Mouse (Mus musculus) erythroid progenitor cell, adult 5-6 weeks (primary cell): ENCODE results near the gene En1. TPM values are rescaled to one million over a fixed set of nuclear protein-coding genes. Genes with fewer than 3 reads are reported as not detected.

Experiments used
- ATAC-seq: replicated peaks from 2 replicates; pipeline ENCODE4 v1.8.0; 2016; ENCODE audit warnings: moderate number of reproducible peaks, mild to moderate bottlenecking, moderate TSS enrichment, inconsistent platforms; ENCODE audit not compliant: poor library complexity, low FRiP score, severe bottlenecking
- total RNA-seq, 2 experiments: library from RNA; stranded (forward) in 1 of 2; stranded (reverse) in 1 of 2; fragments of 150-400 nt in 1 of 2; fragments of 186-747, 209-891 nt in 1 of 2; gene quantifications; 2 replicates each; pipeline versions ENCODE4 v1.2.3 to v1.2.4; 2015 to 2017; ENCODE audit warnings: low replicate concordance in 2 of 2

Gene En1
- total RNA-seq, 2 experiments from 2014 or later: not detected

DNA sequence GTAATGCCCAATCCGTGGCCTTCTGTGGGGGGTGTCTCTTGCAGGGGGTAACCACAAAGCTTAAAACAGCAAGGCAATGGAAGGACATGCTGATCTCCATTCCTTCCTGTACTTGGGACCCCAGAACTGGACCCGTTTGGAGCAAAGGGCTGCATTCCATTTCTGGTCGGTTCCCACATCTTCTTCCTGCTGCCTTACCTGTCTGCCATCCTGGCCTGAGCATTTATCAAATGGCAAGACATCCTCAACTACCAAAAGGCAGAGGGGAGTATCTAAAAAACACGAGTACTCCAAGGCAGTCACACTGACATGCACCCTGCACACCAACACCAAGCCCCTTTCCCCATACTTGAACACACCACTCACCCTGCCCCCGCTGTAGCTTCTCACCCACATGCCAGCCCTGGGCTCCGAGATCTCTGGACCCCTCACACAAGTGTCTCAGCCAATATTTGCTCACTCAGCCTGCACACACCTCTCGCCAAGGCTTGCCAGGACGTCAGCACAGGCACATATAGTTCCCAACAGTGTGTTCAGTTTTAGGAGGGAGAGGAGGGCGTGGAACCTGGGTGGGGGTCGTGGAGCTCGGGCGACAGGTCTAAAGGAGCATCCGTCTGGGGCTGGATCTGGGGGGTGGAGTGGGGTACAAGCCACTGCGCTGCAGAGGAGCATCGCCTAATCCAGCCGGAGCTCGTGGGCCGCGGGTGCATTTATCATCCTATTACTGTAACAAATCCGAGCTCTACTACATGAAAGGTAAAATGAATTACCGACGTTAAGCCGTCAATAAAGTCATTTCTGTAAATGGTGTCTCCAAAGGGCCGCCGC, 2.7 kb upstream of the En1 start:
- ATAC-seq: no peak

- ATAC-seq: no peak
These were observed 2.1 kb upstream of the En1 start for GRCm38 (mm10) chr1:120600149-120600445.

DNA sequence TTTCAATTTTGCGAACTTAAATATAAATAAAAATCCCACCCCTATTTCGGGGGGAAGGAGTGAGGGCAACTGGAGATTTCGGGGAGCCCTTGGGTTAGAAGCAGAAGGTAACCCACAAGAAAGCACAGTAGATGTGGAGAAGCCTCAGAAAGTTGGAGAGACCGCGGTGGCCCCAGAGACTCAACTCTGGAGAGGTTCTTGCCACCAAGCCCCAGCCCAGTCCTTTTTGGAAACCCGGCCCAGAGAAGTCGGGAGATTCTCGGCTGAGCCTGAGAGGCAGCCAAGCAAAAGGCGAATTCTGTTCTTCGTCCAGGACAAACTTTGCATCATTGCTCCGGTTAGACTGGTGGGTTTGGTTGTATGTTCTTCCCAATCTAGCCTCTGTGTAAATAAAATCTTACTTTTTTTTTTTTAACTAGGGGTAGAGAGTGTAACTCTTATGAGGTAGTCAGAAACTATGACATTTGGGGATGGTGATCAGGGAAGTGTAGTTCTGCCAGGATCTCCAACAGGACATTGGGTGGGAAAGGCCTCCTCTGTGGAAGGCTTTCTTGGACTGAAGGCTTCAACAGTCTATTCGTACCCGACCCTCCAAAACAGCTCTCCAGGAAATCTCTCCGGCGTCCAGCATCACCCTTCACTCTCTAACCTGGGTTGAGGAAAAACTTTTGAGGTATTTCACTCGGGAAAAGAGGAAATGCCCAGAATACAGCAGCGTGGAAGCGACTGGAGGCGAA, 1.5 kb upstream of the En1 start:
- ATAC-seq: no peak

GRCm38 (mm10) chr1:120601253-120601836, 873 bp upstream of the En1 start:
- ATAC-seq: no peak

DNA sequence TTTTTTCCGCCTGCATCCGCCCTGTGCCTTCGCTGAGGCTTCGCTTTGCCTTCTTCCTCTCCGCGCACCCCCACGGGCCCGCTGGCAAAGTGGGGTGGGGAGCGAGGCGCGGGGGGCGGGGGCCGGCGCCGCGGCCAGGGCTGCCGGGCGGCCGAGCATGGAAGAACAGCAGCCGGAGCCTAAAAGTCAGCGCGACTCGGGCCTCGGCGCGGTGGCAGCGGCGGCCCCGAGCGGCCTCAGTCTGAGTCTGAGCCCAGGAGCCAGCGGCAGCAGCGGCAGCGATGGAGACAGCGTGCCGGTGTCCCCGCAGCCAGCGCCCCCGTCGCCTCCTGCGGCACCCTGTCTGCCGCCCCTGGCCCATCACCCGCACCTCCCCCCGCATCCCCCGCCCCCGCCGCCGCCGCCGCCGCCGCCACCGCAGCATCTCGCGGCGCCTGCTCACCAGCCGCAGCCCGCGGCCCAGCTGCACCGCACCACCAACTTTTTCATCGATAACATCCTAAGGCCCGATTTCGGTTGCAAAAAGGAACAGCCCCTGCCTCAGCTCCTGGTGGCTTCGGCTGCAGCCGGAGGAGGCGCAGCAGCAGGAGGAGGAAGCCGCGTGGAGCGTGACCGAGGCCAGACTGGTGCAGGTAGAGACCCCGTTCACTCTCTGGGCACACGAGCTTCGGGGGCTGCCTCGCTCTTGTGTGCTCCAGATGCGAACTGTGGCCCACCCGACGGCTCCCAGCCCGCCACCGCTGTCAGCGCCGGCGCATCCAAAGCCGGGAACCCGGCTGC, 848 bp downstream of the En1 start:
- ATAC-seq: no peak

- ATAC-seq: no peak
These were observed 1.4 kb downstream of the En1 start for GRCm38 (mm10) chr1:120603656-120604051.

- no peak for ATAC-seq
These were observed 2.4 kb downstream of the En1 start for GRCm38 (mm10) chr1:120604431-120605142.

DNA sequence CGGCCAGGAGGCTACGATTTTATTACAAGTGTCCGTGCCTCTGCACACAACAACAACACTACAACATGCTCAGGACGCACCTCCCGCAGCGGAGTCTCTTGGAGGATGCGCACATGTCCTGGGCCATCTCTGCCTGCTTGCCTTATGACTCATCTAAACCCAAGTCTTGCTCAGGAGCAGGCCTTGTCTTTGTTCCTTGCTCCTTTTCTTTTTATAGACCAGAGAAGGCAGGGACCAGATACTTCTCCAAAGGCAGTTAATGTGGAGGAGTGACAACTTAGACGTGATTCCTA, 2.9 kb downstream of the En1 start:
- no peak for ATAC-seq

- no peak for ATAC-seq
These were observed 3.5 kb downstream of the En1 start for GRCm38 (mm10) chr1:120605521-120606310.

DNA sequence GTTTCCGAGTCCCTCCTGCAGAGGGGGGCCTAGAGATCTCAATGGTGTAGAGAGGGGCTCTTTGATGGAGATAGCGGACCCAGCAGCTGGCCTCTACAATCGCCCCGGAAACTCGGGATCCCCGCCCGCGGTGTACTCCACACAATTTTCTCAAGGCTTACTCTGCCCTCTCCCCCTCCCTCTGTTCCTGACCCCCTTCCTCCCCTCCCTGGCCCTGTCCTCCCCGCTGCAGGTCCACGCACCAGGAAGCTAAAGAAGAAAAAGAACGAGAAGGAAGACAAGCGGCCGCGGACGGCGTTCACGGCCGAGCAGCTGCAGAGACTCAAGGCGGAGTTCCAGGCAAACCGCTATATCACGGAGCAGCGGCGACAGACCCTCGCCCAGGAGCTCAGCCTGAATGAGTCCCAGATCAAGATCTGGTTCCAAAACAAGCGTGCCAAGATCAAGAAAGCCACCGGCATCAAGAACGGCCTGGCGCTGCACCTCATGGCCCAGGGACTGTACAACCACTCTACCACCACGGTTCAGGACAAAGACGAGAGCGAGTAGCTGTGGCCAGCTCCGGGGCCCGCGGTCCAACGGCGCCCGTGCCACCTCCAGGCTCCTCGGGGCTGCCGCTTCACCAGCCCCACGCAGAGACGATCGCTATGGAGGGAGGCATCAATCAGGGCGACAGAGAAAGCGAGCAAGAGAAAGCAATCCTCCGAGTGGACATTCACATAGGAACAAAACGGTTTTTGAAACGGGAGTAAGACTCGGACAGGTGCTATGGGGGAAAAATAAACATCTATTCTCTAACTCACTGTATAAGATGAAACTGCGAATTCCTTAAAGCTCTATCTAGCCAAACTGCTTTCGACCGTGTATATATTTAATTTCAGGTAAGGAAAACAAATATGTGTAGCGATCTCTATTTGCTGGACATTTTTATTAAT, 4.7 kb downstream of the En1 start:
- ATAC-seq: no peak

- no peak for ATAC-seq
These were observed 5.6 kb downstream of the En1 start for GRCm38 (mm10) chr1:120607576-120608400.

DNA sequence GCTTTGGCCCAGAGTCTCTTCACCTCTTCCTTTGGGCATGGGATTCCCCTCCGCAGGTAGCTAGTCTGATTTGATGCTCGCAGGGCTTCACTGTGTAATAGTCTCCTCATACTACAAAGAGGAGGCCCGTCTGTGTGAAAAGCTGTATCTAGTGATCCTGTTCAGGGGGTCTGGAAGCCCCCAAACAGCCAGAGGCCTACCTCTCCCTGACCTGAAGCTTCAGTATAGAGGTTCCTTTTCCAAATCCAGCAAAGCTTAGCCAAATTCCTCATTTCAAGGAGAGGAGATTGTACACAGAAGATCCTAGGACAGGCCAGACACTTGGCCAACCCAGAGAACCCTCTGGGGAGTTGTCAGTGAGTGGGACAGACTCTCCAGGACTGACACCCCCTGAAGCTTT, 6.2 kb downstream of the En1 start:
- ATAC-seq: no peak

- ATAC-seq: no peak
These were observed 7.4 kb downstream of the En1 start for GRCm38 (mm10) chr1:120609611-120610010.

- no peak for ATAC-seq
These were observed 11.5 kb downstream of the En1 start for GRCm38 (mm10) chr1:120613461-120614306.

GRCm38 (mm10) chr1:120614307-120615100, 12.3 kb downstream of the En1 start:
- no peak for ATAC-seq

GRCm38 (mm10) chr1:120615521-120615920, 13.3 kb downstream of the En1 start:
- ATAC-seq: no peak
